Mouse (Mus musculus): ENCODE data around the gene Ptprb.

Ptprb gene

DNA sequence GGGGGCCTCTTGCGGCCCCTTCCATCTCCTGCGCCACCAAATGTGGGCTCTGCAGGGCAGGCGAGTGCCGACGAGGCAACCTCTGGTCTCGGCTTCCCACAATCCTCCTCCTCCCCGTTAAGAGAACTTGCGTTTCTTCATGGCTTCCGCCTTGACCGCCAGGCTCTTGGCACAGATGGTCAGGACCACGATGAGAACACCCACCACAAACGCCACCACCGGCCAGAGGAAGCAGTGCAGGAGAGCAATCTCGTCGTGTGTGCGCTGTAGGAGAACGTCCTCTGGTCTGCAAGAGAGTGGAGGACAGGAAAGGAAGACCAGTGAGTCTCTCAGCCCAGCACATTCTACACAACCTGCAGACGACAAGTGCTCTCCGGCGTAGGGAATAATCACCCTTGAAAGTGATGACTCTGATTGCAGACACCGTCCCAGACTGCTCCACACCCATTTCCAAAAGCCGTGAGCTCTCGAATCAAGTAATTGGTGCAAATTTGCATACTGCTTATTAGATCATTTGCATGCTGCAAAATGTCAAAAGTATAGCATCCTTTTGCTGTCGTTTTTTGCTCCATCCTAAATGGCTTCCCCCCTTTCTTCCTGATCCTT, 142.9 kb downstream of the Ptprb start:
- DNase-seq (ENCODE audit: low read depth in 1 of 2, low spot score in 2 of 2), result no peak

- DNase-seq (ENCODE audit: low read depth in 1 of 2, low spot score in 2 of 2), result no peak
Observed at GRCm38 (mm10) chr10:116420976-116421375, 145.7 kb downstream of the Ptprb start.

DNA sequence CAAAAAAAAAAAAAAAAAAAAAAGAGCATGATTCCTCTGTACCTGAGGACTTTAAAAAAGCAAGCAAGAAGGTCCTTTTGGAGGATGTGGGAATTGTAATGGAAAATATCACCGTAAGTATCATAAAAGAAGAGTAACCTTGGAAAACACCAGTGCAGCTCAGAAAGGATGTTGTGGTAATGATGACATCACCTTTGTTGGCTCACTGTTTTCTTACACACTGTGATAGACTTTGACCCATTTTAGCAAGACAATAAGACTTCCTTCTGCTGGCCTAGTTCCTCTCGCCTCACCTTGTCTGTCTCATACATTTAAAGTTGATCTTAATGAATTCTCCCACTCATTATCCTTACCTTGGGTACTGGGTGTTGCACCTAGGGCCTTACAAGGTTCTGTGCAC, 147.2 kb downstream of the Ptprb start:
- no peak for DNase-seq (ENCODE audit: low read depth in 1 of 2, low spot score in 2 of 2)

DNA sequence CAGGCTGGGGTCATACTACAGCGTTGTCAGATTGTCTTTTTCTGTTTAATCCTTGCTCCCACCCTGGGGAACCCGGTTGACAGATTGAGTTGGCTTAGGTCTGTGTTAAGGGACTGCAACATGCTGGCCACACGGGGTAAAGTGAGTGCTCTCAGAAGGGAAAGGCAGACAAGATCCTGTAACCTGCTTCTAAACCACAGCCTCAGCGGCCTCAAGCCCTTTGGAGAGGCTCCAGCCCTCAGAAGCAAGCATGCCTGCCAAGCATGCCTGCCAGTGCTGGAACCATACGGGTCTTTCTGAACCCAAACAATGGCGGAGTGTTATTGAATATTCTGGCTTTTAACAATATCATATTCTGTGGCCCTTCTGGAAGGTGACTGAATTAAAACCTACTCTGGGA, 149.6 kb downstream of the Ptprb start:
- DNase-seq (ENCODE audit: low read depth in 1 of 2, low spot score in 2 of 2), result no peak

DNA sequence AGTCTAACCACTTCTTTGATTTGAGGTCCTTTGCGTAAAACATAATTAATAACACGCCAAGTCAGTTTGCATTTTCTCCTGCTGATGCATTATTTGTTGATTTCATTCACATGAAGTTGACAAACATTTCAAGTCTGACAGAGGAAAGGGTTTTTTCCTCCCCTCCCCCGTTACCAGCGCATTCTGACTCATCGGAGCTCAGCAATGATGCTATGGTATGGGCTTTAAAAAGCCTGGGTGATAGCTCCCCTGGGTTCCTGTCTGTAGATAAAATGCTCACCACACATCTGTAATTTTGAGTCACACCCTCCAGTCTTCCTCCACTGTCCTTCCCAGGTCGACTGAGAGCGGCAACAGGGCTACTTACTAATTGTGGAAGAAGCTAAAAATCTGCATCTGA, 150.9 kb downstream of the Ptprb start:
- DNase-seq (ENCODE audit: low read depth in 1 of 2, low spot score in 2 of 2), result no peak

DNA sequence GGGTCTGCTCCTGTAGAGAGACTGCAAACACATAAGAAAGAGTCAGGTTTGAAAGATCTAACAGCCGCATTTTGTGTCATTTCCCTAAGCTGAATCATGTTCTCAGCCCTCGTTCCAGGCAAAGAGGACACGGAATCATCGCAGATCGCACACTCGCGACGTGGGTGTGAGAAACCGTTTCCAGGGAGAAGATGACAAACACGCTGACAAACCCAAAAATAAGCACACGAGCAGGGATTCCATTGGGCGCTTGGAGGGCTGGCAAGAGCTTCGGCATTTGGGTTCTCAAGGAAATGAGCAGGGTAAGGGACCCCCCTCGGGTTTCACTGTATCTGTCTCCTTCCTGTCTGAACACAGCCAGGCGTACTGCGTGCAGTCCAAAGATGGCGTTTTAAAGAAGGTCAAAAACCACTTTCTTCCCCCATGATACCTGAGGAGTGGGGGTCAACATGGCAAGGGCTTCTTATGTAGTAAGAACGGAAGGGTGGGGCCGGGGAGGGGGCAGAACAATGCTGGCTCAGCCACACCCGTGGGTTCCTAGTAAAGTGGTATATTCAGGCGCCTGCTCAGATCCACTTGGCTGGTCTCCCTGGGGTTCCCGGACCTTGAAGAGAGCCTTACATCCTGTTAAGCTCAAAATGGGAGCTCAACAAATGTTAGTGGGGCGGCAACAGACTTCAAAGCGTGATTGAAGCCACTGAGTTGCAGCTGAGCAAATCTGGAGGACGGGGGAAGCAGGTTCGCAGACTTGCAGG, 152.9 kb downstream of the Ptprb start:
- no peak for DNase-seq (ENCODE audit: low read depth in 1 of 2, low spot score in 2 of 2)

GRCm38 (mm10) chr10:116432421-116432820, 157.1 kb downstream of the Ptprb start:
- DNase-seq (ENCODE audit: low read depth in 1 of 2, low spot score in 2 of 2), result no peak

- DNase-seq (ENCODE audit: low read depth in 1 of 2, low spot score in 2 of 2), result no peak
Observed at GRCm38 (mm10) chr10:116435455-116435854, 160.1 kb downstream of the Ptprb start.

Data from monocyte, adult 2 months (primary cell).